Mouse (Mus musculus): ENCODE measurements around the gene Lrig1. TPM values are rescaled to one million over a fixed set of nuclear protein-coding genes. Genes with fewer than 3 reads are reported as not detected.

The Lrig1 gene
- polyA plus RNA-seq, 1 experiment from 2014 or later: 8.1 TPM

DNA sequence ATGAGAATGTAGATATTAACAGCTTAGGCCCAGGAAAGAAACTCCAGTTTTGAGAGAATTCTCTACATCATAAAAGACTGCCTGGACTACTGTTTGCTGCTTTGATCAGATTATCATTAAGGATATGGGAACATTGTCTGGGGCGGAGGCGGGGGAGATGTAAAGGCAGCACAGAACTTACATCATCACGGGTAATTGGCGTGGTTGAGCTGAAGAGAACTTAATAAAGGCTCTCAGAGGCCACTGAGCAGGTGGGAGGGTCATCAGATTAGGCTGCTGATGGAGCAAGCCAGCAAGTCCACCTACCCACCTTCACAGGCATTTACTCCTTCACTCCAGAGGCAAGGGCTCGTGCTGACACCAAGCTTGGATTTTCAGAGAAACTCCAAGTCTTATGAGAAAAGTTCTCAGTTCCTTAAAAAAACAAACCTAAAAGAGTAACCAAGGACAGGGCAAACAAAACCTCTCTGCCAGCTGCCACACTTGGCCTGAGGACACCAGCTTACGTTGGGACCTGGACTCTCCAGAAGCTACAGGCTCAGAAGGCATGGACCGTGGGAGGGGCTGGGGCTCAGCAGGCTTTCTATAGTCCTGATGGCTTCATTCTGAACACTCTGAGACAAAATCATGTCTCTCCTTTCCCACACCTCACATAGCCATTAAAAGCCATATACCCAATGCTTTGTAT is 33.4 kb downstream of the Lrig1 start:
- peaks cover 5% of the 10 kb centered on the region; the same call in 1 of the 2 replicates for H3K4me1 ChIP-seq (ENCODE audit: insufficient read depth, low read depth, low read length)
- H3K4me2 ChIP-seq (replicated peaks; ENCODE audit: low read depth, low read length): no peak overlapping the region
- 60% methylated on average over 7 of the region's 7 CpGs for WGBS
- H3K27ac ChIP-seq (ENCODE audit: low read length): no peak overlapping the region
- H3K36me3 ChIP-seq (ENCODE audit: insufficient read depth, low read length): no peaks in the 10 kb centered on the region
- DNase-seq (ENCODE audit: low spot score) (no peak), ATAC-seq (no peak)
- no peak for TF ChIP-seq EP300 (IDR thresholded peaks at IDR 0.05)
- no peak for TF ChIP-seq CTCF (IDR thresholded peaks at IDR 0.05)
- no peak overlapping the region for H3K4me3 ChIP-seq (ENCODE audit: low read depth, low read length)
- no peaks in the 10 kb centered on the region for H3K9me3 ChIP-seq (ENCODE audit: low read length)
- no peak overlapping the region for H3K9ac ChIP-seq (replicated peaks; ENCODE audit: low read depth)
- H3K27me3 ChIP-seq (replicated peaks; ENCODE audit: insufficient read depth, low read length): no peaks in the 10 kb centered on the region

DNA sequence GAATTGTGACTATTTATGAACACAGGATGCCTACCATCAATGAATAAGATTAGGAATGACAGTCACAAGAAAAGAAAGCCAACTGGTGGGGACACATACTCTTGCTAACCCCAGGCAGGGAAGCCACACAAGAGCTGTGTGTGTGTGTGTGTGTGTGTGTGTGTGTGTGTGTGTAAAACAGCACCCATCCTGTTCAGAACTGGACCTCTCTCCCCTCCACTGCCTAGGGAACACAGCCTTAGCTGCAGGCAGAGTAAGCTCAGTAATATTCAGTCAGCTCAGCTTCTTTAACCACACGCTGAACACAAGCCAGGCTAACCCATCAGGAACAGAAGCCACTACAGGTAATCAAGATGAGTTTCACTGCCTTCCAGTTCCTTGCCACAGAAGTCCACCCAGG is 34.3 kb downstream of the Lrig1 start:
- no peak overlapping the region for H3K27ac ChIP-seq (ENCODE audit: low read length)
- TF ChIP-seq EP300 (IDR thresholded peaks at IDR 0.05) (no peak), CTCF (IDR thresholded peaks at IDR 0.05) (no peak)
- no peak overlapping the region for H3K4me2 ChIP-seq (replicated peaks; ENCODE audit: low read depth, low read length)
- no peak overlapping the region for H3K9ac ChIP-seq (replicated peaks; ENCODE audit: low read depth)
- peaks cover 5% of the 10 kb centered on the region; the same call in 1 of the 2 replicates for H3K4me1 ChIP-seq (ENCODE audit: insufficient read depth, low read depth, low read length)
- ATAC-seq (no peak), DNase-seq (ENCODE audit: low spot score) (no peak)
- no peaks in the 10 kb centered on the region for H3K9me3 ChIP-seq (ENCODE audit: low read length)
- H3K4me3 ChIP-seq (ENCODE audit: low read depth, low read length): no peak overlapping the region
- H3K27me3 ChIP-seq (replicated peaks; ENCODE audit: insufficient read depth, low read length): no peaks in the 10 kb centered on the region
- 91% methylated on average over 1 of the region's 1 CpGs for WGBS
- no peaks in the 10 kb centered on the region for H3K36me3 ChIP-seq (ENCODE audit: insufficient read depth, low read length)

DNA sequence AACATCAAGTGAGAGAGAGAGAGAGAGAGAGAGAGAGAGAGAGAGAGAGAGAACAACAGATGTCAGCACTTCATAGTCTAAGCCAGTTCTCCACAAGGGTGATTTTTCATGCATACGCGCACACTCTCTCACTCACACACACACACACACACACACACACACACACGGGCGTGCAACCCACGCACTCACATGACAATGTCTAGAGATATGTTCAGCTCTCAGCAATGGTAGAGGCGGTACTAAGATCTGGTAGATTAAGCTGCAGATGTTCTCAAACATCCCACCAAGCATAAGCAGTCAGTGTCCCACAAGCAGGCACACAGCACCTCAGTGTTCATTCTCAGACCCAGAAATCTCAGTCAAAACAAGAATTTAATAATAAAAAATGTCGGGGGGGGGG is 34.7 kb downstream of the Lrig1 start:
- Histone ChIP-seq H3K9me3 (ENCODE audit: low read length) (no peaks in the 10 kb centered on the region), H3K4me3 (ENCODE audit: low read depth, low read length) (no peak overlapping the region), H3K4me2 (replicated peaks; ENCODE audit: low read depth, low read length) (no peak overlapping the region), H3K27ac (ENCODE audit: low read length) (no peak overlapping the region), H3K9ac (replicated peaks; ENCODE audit: low read depth) (no peak overlapping the region), H3K36me3 (ENCODE audit: insufficient read depth, low read length) (no peaks in the 10 kb centered on the region), H3K4me1 (ENCODE audit: insufficient read depth, low read depth, low read length) (peaks cover 5% of the 10 kb centered on the region; the same call in 1 of the 2 replicates), H3K27me3 (replicated peaks; ENCODE audit: insufficient read depth, low read length) (no peaks in the 10 kb centered on the region)
- ATAC-seq (no peak), DNase-seq (ENCODE audit: low spot score) (no peak)
- 64% methylated on average over 7 of the region's 7 CpGs for WGBS
- no peak for TF ChIP-seq EP300 (IDR thresholded peaks at IDR 0.05)

DNA sequence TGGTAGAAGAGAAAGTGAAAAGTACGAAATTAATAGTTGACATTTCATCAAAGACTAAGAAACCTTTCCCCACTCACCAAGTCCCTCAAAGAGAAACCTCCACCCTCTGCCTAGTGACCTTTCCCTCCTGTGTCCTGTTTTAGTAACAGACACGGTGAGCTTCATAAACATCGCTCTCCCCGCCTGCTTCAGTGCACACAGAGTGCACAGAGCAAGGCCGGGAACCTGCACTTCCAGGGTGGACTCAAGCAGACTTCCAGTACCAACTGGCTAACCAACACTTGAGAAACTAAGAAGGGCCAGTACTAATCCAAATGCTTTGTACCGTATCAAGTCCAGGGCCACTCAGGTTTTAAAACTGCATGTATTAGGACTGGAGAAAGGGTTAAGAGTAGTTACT is 36.0 kb downstream of the Lrig1 start:
- DNase-seq (ENCODE audit: low spot score): no peak
- no peak; the same call in 1 of the 2 replicates for ATAC-seq
- H3K9me3 ChIP-seq (ENCODE audit: low read length): no peaks in the 10 kb centered on the region
- no peak overlapping the region for H3K27ac ChIP-seq (ENCODE audit: low read length)
- 59% methylated on average over 6 of the region's 6 CpGs for WGBS
- no peaks in the 10 kb centered on the region for H3K36me3 ChIP-seq (ENCODE audit: insufficient read depth, low read length)
- peaks cover 5% of the 10 kb centered on the region; the same call in 1 of the 2 replicates for H3K4me1 ChIP-seq (ENCODE audit: insufficient read depth, low read depth, low read length)
- no peak overlapping the region for H3K4me3 ChIP-seq (ENCODE audit: low read depth, low read length)
- H3K27me3 ChIP-seq (replicated peaks; ENCODE audit: insufficient read depth, low read length): no peaks in the 10 kb centered on the region
- H3K4me2 ChIP-seq (replicated peaks; ENCODE audit: low read depth, low read length): no peak overlapping the region
- no peak overlapping the region for H3K9ac ChIP-seq (replicated peaks; ENCODE audit: low read depth)
- TF ChIP-seq EP300 (IDR thresholded peaks at IDR 0.05) (no peak), CTCF (IDR thresholded peaks at IDR 0.05) (no peak)

DNA sequence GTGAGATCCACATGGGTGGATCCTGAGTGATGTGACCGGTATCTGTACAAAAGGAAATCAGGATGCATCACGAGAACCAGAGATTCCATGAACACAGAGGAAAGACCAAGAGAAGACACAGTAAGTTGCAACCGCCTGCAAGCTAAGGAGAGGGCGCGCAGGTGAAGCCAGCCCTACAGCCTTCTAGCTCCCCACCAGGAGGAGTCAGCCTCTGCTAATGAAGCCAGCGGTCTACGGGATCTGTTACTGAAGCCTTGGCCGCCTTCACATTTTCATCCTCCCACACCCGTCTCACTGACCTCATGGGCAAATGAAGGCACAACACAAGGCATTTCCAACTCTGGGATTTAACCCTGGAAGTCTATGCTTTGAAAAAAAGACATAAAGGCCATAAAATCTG is 38.0 kb downstream of the Lrig1 start:
- no peaks in the 10 kb centered on the region for H3K36me3 ChIP-seq (ENCODE audit: insufficient read depth, low read length)
- TF ChIP-seq EP300 (IDR thresholded peaks at IDR 0.05): no peak
- TF ChIP-seq CTCF (IDR thresholded peaks at IDR 0.05): no peak
- H3K4me2 ChIP-seq (replicated peaks; ENCODE audit: low read depth, low read length): no peak overlapping the region
- no peaks in the 10 kb centered on the region for H3K27me3 ChIP-seq (replicated peaks; ENCODE audit: insufficient read depth, low read length)
- H3K9me3 ChIP-seq (ENCODE audit: low read length): no peaks in the 10 kb centered on the region
- no peak for ATAC-seq
- no peak overlapping the region for H3K4me3 ChIP-seq (ENCODE audit: low read depth, low read length)
- DNase-seq (ENCODE audit: low spot score): no peak
- WGBS: 78% methylated on average over 9 of the region's 9 CpGs
- no peaks in the 10 kb centered on the region for H3K4me1 ChIP-seq (ENCODE audit: insufficient read depth, low read depth, low read length)
- no peak overlapping the region for H3K27ac ChIP-seq (ENCODE audit: low read length)
- no peak overlapping the region for H3K9ac ChIP-seq (replicated peaks; ENCODE audit: low read depth)

DNA sequence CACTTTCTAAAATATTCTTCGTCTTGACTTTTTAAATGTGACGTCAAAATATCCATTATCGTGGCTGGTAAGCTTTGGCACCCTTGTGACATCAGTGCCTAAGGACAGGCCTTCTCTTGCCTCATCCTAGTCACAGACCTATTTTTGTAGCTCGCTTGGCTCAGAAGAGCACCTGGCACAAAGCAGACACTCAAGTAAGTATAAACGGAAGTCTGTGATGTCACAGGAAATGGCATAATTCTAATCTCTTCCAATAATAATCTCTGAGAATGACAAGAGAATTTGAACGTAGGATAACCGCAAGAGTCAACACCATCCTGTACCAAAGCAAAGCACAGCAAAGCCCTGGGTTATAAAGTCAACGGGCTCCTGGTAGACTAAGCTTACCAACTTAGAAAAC is 38.6 kb downstream of the Lrig1 start:
- H3K9me3 ChIP-seq (ENCODE audit: low read length): no peaks in the 10 kb centered on the region
- no peaks in the 10 kb centered on the region for H3K4me1 ChIP-seq (ENCODE audit: insufficient read depth, low read depth, low read length)
- WGBS: 78% methylated on average over 8 of the region's 8 CpGs
- H3K9ac ChIP-seq (replicated peaks; ENCODE audit: low read depth): no peak overlapping the region
- H3K27ac ChIP-seq (ENCODE audit: low read length): no peak overlapping the region
- no peak overlapping the region for H3K4me3 ChIP-seq (ENCODE audit: low read depth, low read length)
- no peaks in the 10 kb centered on the region for H3K27me3 ChIP-seq (replicated peaks; ENCODE audit: insufficient read depth, low read length)
- H3K36me3 ChIP-seq (ENCODE audit: insufficient read depth, low read length): no peaks in the 10 kb centered on the region
- ATAC-seq (no peak), DNase-seq (ENCODE audit: low spot score) (no peak)
- H3K4me2 ChIP-seq (replicated peaks; ENCODE audit: low read depth, low read length): no peak overlapping the region
- no peak for TF ChIP-seq CTCF (IDR thresholded peaks at IDR 0.05)
- TF ChIP-seq EP300 (IDR thresholded peaks at IDR 0.05): no peak

All from lung, postnatal 0 days (tissue).